Mouse (Mus musculus): ENCODE results near the gene Zrsr1.

- TF ChIP-seq CTCF (IDR thresholded peaks at IDR 0.05; ENCODE audit: low read depth, low read length) (no peak), POLR2A (IDR thresholded peaks at IDR 0.05; ENCODE audit: borderline replicate concordance, low read depth, low read length) (no peak)
Observed at GRCm38 (mm10) chr11:22998308-22998707, 26.5 kb downstream of the Zrsr1 start.
